Mouse (Mus musculus): ENCODE measurements at regions not wholly inside any gene's neighbourhood (a gene's known extent, or its start where the extent isn't known, plus 50 kb on each side); places are given as distances from the start of the nearest gene placed in this dataset.

- Histone ChIP-seq H3K4me1 (ENCODE audit: insufficient read depth) (no peaks in the 10 kb centered on the region), H3K27ac (ENCODE audit: low read depth, low read length) (no peak overlapping the region), H3K9ac (no peak overlapping the region), H3K27me3 (ENCODE audit: insufficient read depth, low read length) (no peaks in the 10 kb centered on the region), H3K4me3 (ENCODE audit: low read depth, low read length) (no peak overlapping the region), H3K36me3 (ENCODE audit: insufficient read depth) (no peaks in the 10 kb centered on the region), H3K9me3 (ENCODE audit: low read length) (no peaks in the 10 kb centered on the region), H3K4me2 (ENCODE audit: low read depth) (no peak overlapping the region)
- TF ChIP-seq CTCF (IDR thresholded peaks at IDR 0.05; ENCODE audit: low read depth), result no peak
- WGBS, result 76% methylated on average over 2 of the region's 2 CpGs
- DNase-seq, result no peak
- no peak for ATAC-seq
These were observed 495.9 kb upstream of the Adamts5 start for GRCm38 (mm10) chr16:86397521-86397920.

- Histone ChIP-seq H3K9ac (no peak overlapping the region), H3K36me3 (ENCODE audit: insufficient read depth) (no peaks in the 10 kb centered on the region), H3K4me1 (ENCODE audit: insufficient read depth) (no peaks in the 10 kb centered on the region), H3K4me3 (ENCODE audit: low read depth, low read length) (no peak overlapping the region), H3K27me3 (ENCODE audit: insufficient read depth, low read length) (no peaks in the 10 kb centered on the region), H3K9me3 (ENCODE audit: low read length) (no peaks in the 10 kb centered on the region), H3K27ac (ENCODE audit: low read depth, low read length) (no peak overlapping the region), H3K4me2 (ENCODE audit: low read depth) (no peak overlapping the region)
- WGBS, result 69% methylated on average over 3 of the region's 3 CpGs
- ATAC-seq, result no peak
- DNase-seq, result no peak
- no peak for TF ChIP-seq CTCF (IDR thresholded peaks at IDR 0.05; ENCODE audit: low read depth)
These were observed 487.6 kb upstream of the Adamts5 start for GRCm38 (mm10) chr16:86389063-86389723.

GRCm38 (mm10) chr16:86388128-86388527 lies 486.5 kb upstream of the Adamts5 start:
- no peak for ATAC-seq
- Histone ChIP-seq H3K4me1 (ENCODE audit: insufficient read depth) (no peaks in the 10 kb centered on the region), H3K27ac (ENCODE audit: low read depth, low read length) (no peak overlapping the region), H3K9me3 (ENCODE audit: low read length) (no peaks in the 10 kb centered on the region), H3K9ac (no peak overlapping the region), H3K36me3 (ENCODE audit: insufficient read depth) (no peaks in the 10 kb centered on the region), H3K27me3 (ENCODE audit: insufficient read depth, low read length) (no peaks in the 10 kb centered on the region), H3K4me3 (ENCODE audit: low read depth, low read length) (no peak overlapping the region), H3K4me2 (ENCODE audit: low read depth) (no peak overlapping the region)
- WGBS, result 78% methylated on average over 1 of the region's 1 CpGs
- DNase-seq, result no peak
- TF ChIP-seq CTCF (IDR thresholded peaks at IDR 0.05; ENCODE audit: low read depth), result no peak

GRCm38 (mm10) chr16:86377991-86378390 lies 476.4 kb upstream of the Adamts5 start:
- no peak for TF ChIP-seq CTCF (IDR thresholded peaks at IDR 0.05; ENCODE audit: low read depth)
- DNase-seq (no peak), ATAC-seq (no peak)
- H3K27me3 ChIP-seq (ENCODE audit: insufficient read depth, low read length), result no peaks in the 10 kb centered on the region
- H3K9me3 ChIP-seq (ENCODE audit: low read length), result no peaks in the 10 kb centered on the region
- no peak overlapping the region for H3K4me2 ChIP-seq (ENCODE audit: low read depth)
- no peaks in the 10 kb centered on the region for H3K36me3 ChIP-seq (ENCODE audit: insufficient read depth)
- WGBS, result 21% methylated on average over 3 of the region's 3 CpGs
- no peak overlapping the region for H3K4me3 ChIP-seq (ENCODE audit: low read depth, low read length)
- no peak overlapping the region for H3K27ac ChIP-seq (ENCODE audit: low read depth, low read length)
- H3K9ac ChIP-seq, result no peak overlapping the region
- no peaks in the 10 kb centered on the region for H3K4me1 ChIP-seq (ENCODE audit: insufficient read depth)

- Histone ChIP-seq H3K4me2 (ENCODE audit: low read depth) (no peak overlapping the region), H3K4me3 (ENCODE audit: low read depth, low read length) (no peak overlapping the region), H3K4me1 (ENCODE audit: insufficient read depth) (no peaks in the 10 kb centered on the region), H3K36me3 (ENCODE audit: insufficient read depth) (no peaks in the 10 kb centered on the region), H3K27ac (ENCODE audit: low read depth, low read length) (no peak overlapping the region), H3K27me3 (ENCODE audit: insufficient read depth, low read length) (no peaks in the 10 kb centered on the region), H3K9ac (no peak overlapping the region), H3K9me3 (ENCODE audit: low read length) (no peaks in the 10 kb centered on the region)
- ATAC-seq (no peak), DNase-seq (no peak)
- WGBS, result 31% methylated on average over 4 of the region's 4 CpGs
- no peak for TF ChIP-seq CTCF (IDR thresholded peaks at IDR 0.05; ENCODE audit: low read depth)
These were observed 470.0 kb upstream of the Adamts5 start for GRCm38 (mm10) chr16:86371652-86372051.

- Histone ChIP-seq H3K27me3 (ENCODE audit: insufficient read depth, low read length) (no peaks in the 10 kb centered on the region), H3K9ac (no peak overlapping the region), H3K9me3 (ENCODE audit: low read length) (no peaks in the 10 kb centered on the region), H3K36me3 (ENCODE audit: insufficient read depth) (no peaks in the 10 kb centered on the region), H3K27ac (ENCODE audit: low read depth, low read length) (no peak overlapping the region), H3K4me3 (ENCODE audit: low read depth, low read length) (no peak overlapping the region), H3K4me2 (ENCODE audit: low read depth) (no peak overlapping the region), H3K4me1 (ENCODE audit: insufficient read depth) (no peaks in the 10 kb centered on the region)
- ATAC-seq (no peak), DNase-seq (no peak)
- WGBS, result 91% methylated on average over 5 of the region's 5 CpGs
- no peak for TF ChIP-seq CTCF (IDR thresholded peaks at IDR 0.05; ENCODE audit: low read depth)
These were observed 466.8 kb upstream of the Adamts5 start for GRCm38 (mm10) chr16:86368449-86368848.

- no peaks in the 10 kb centered on the region for H3K9me3 ChIP-seq (ENCODE audit: low read length)
- H3K4me2 ChIP-seq (ENCODE audit: low read depth), result no peak overlapping the region
- H3K4me3 ChIP-seq (ENCODE audit: low read depth, low read length), result no peak overlapping the region
- no peaks in the 10 kb centered on the region for H3K36me3 ChIP-seq (ENCODE audit: insufficient read depth)
- ATAC-seq, result no peak
- WGBS, result 92% methylated on average over 1 of the region's 1 CpGs
- H3K9ac ChIP-seq, result no peak overlapping the region
- H3K27me3 ChIP-seq (ENCODE audit: insufficient read depth, low read length), result no peaks in the 10 kb centered on the region
- no peak for DNase-seq
- H3K27ac ChIP-seq (ENCODE audit: low read depth, low read length), result no peak overlapping the region
- no peak for TF ChIP-seq CTCF (IDR thresholded peaks at IDR 0.05; ENCODE audit: low read depth)
- H3K4me1 ChIP-seq (ENCODE audit: insufficient read depth), result no peaks in the 10 kb centered on the region
These were observed 464.6 kb upstream of the Adamts5 start for GRCm38 (mm10) chr16:86366197-86366596.
